Mouse (Mus musculus): ENCODE measurements at regions not wholly inside any gene's neighbourhood (a gene's known extent, or its start where the extent isn't known, plus 50 kb on each side); places are given as distances from the start of the nearest gene placed in this dataset.

DNA sequence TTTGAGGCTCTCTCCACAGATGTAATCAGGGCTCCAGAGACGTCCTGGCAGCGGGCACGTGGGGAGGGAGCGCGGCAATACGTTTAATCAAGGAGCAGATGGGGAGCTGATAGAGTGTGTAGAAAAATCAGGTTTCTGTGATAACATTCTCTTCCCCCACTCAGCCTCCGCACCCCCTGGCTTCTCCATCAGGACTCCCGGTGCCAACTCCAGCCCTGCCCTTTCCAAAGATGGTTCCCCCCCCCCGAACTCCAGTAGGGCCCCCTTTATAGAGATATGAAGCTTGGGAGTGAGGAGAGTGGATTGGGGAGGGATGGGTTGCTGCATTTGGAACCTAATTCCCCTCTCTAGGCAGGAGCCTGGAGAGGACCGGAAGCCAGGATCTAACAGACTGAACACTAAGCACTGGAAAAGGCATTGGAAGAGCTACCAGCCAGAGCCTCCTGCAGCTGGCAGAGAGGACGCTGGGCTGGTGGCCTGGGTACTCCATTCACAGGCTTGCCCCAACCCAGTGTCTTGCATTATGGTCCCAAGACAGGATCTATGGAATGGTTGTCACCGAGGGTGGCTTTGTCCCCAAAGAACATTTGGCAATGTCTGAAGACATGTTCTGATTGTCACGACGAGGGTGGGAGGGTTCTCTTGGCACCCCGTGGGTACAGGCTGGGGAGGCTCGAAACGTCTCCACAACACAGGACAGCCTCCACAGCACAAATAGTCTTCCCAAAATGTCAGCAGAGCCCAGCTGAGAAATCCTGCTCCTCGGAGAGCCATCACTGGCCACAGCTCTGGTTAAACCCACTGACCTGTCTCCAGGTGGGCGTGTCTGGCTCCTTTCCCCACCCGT lies 218.2 kb upstream of the Sdk2 start:
- H3K4me1 ChIP-seq (replicated peaks): 0 out of 2 replicates have a peak, but pooled peaks cover 3% of the 10 kb centered on the region
- 73% methylated on average over 20 of the region's 20 CpGs for WGBS
- H3K27me3 ChIP-seq: peaks cover 16% of the 10 kb centered on the region; the same call in 1 of the 2 replicates
- no peaks in the 10 kb centered on the region for H3K9me3 ChIP-seq (replicated peaks)
- no peak for ATAC-seq (replicated peaks; ENCODE audit: insufficient number of reproducible peaks, insufficient read depth, low FRiP score, low read depth)
- no peak overlapping the region for H3K4me2 ChIP-seq
- H3K27ac ChIP-seq: no peak overlapping the region
- H3K9ac ChIP-seq: no peak overlapping the region
- H3K4me3 ChIP-seq: no peak overlapping the region
- no peaks in the 10 kb centered on the region for H3K36me3 ChIP-seq

GRCm38 (mm10) chr11:114283208-114283607 lies 216.4 kb upstream of the Sdk2 start:
- 0 out of 2 replicates have a peak, but pooled peaks cover 3% of the 10 kb centered on the region for H3K4me1 ChIP-seq (replicated peaks)
- no peak for ATAC-seq (replicated peaks; ENCODE audit: insufficient number of reproducible peaks, insufficient read depth, low FRiP score, low read depth)
- H3K36me3 ChIP-seq: no peaks in the 10 kb centered on the region
- WGBS: 47% methylated on average over 4 of the region's 5 CpGs
- H3K9ac ChIP-seq: no peak overlapping the region
- peaks cover 16% of the 10 kb centered on the region; the same call in 1 of the 2 replicates for H3K27me3 ChIP-seq
- H3K9me3 ChIP-seq (replicated peaks): no peaks in the 10 kb centered on the region
- H3K4me2 ChIP-seq: no peak overlapping the region
- no peak overlapping the region for H3K27ac ChIP-seq
- H3K4me3 ChIP-seq: no peak overlapping the region

- Histone ChIP-seq H3K4me1 (replicated peaks) (0 out of 2 replicates have a peak, but pooled peaks cover 3% of the 10 kb centered on the region), H3K27ac (no peak overlapping the region), H3K9ac (no peak overlapping the region), H3K4me3 (no peak overlapping the region), H3K27me3 (peaks cover 16% of the 10 kb centered on the region; the same call in 1 of the 2 replicates), H3K36me3 (no peaks in the 10 kb centered on the region), H3K9me3 (replicated peaks) (no peaks in the 10 kb centered on the region), H3K4me2 (no peak overlapping the region)
- no peak for ATAC-seq (replicated peaks; ENCODE audit: insufficient number of reproducible peaks, insufficient read depth, low FRiP score, low read depth)
- WGBS: 57% methylated on average over 5 of the region's 5 CpGs
Measured at GRCm38 (mm10) chr11:114282566-114282965, 215.7 kb upstream of the Sdk2 start.

DNA sequence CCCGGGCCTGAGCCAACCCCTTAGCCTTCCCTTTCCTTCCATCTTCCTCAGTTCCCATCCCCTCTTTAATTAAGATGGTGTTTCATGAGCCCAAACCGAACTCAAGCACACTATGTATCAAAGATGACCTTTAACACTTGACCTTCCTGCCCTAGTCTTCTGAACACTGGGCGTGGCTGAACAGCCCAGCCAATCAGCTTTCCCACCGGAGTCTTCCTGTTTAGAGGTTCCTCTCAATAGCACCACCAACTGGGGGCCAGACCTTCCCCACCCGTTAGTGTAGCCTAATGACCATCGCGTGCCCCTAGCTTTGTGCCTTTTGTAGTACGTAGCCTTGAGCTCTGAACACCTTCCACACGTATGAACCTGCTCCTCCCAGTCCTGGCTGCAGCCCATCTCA lies 215.0 kb upstream of the Sdk2 start:
- Histone ChIP-seq H3K9me3 (replicated peaks) (no peaks in the 10 kb centered on the region), H3K36me3 (no peaks in the 10 kb centered on the region), H3K4me3 (no peak overlapping the region), H3K9ac (no peak overlapping the region), H3K27ac (no peak overlapping the region), H3K4me2 (no peak overlapping the region), H3K27me3 (peaks cover 16% of the 10 kb centered on the region; the same call in 1 of the 2 replicates), H3K4me1 (replicated peaks) (0 out of 2 replicates have a peak, but pooled peaks cover 3% of the 10 kb centered on the region)
- WGBS: 75% methylated on average over 9 of the region's 9 CpGs
- ATAC-seq (replicated peaks; ENCODE audit: insufficient number of reproducible peaks, insufficient read depth, low FRiP score, low read depth): no peak

DNA sequence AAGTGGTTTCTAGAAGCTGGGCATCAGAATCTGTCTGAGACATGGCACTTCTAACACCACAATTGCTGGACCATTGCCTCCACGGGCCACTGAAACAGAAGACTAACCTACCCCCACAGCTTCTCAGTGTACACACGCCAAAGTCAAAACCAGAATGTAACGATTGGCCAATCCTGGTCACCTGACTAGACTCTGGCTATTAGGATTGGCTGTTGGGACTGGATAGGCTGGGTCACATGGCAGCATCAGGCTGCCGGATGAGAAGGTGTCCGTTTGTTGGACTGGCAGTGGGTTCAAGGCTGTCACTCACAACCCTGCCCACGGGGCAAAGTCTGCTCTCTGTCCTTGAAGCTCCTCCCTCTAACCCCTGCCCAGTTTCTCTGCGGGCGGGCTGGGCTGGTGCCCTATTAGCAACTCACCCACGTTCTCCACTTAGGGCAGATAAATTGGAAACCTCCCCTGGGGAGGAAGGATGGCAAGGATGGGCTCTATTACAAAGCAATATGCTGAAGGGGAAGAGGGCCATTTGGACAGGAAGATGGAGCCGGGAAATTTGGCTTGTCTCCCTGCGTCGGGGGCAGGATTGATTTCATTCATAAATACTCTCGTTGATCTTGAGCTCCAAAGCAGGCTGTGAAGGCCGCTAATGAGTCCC lies 214.3 kb upstream of the Sdk2 start:
- no peaks in the 10 kb centered on the region for H3K36me3 ChIP-seq
- WGBS: 85% methylated on average over 14 of the region's 14 CpGs
- H3K4me1 ChIP-seq (replicated peaks): 0 out of 2 replicates have a peak, but pooled peaks cover 3% of the 10 kb centered on the region
- ATAC-seq (replicated peaks; ENCODE audit: insufficient number of reproducible peaks, insufficient read depth, low FRiP score, low read depth): no peak
- H3K27ac ChIP-seq: no peak overlapping the region
- peaks cover 16% of the 10 kb centered on the region; the same call in 1 of the 2 replicates for H3K27me3 ChIP-seq
- H3K9me3 ChIP-seq (replicated peaks): no peaks in the 10 kb centered on the region
- no peak overlapping the region for H3K4me3 ChIP-seq
- H3K4me2 ChIP-seq: no peak overlapping the region
- no peak overlapping the region for H3K9ac ChIP-seq

- H3K4me2 ChIP-seq: no peak overlapping the region
- ATAC-seq (replicated peaks; ENCODE audit: insufficient number of reproducible peaks, insufficient read depth, low FRiP score, low read depth): no peak
- no peak overlapping the region for H3K4me3 ChIP-seq
- H3K36me3 ChIP-seq: no peaks in the 10 kb centered on the region
- 0 out of 2 replicates have a peak, but pooled peaks cover 3% of the 10 kb centered on the region for H3K27me3 ChIP-seq
- 77% methylated on average over 26 of the region's 26 CpGs for WGBS
- 0 out of 2 replicates have a peak, but pooled peaks cover 3% of the 10 kb centered on the region for H3K4me1 ChIP-seq (replicated peaks)
- H3K27ac ChIP-seq: no peak overlapping the region
- no peak overlapping the region for H3K9ac ChIP-seq
- H3K9me3 ChIP-seq (replicated peaks): no peaks in the 10 kb centered on the region
Measured at GRCm38 (mm10) chr11:114277513-114278304, 210.9 kb upstream of the Sdk2 start.

DNA sequence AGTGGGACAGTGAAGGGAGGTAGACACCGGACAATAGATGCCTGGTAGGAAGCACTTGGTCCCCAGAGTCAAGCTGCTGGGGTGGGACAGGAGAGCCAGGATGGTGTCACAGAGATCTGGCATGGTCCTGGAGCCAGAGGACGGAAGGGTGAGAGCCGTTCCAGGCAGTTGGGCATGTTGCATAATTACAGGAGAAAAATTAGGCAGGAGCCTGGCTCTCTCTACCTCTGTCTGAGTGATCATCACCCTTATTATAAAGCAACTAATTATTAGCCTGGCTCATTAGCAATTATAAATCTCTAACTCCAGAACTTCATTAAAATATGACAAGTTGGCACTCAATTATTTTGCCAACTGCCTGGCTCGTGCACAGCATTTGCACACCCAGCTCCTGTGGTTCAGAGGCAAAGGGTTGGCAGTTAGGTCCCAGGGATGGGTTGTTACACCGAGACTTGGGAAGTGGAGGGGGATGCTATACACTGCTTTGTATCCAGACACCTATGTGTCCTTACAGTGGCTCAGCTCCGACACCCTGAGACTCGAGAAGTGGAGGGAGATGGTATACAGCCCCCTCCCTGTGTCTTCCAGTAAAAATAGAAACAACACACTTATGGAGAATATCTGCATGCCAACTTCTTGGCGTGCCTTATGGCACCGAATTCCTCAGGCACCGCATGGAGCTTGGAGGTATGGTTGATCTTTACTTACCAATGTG lies 203.7 kb upstream of the Sdk2 start:
- Histone ChIP-seq H3K27ac (no peak overlapping the region), H3K36me3 (no peaks in the 10 kb centered on the region), H3K4me1 (replicated peaks) (no peaks in the 10 kb centered on the region), H3K9me3 (replicated peaks) (no peaks in the 10 kb centered on the region), H3K9ac (no peak overlapping the region), H3K4me3 (no peak overlapping the region), H3K4me2 (no peak overlapping the region), H3K27me3 (0 out of 2 replicates have a peak, but pooled peaks cover 4% of the 10 kb centered on the region)
- 77% methylated on average over 10 of the region's 10 CpGs for WGBS
- ATAC-seq (replicated peaks; ENCODE audit: insufficient number of reproducible peaks, insufficient read depth, low FRiP score, low read depth): no peak

GRCm38 (mm10) chr11:114261959-114262358 lies 195.1 kb upstream of the Sdk2 start:
- Histone ChIP-seq H3K9me3 (replicated peaks) (no peaks in the 10 kb centered on the region), H3K4me2 (no peak overlapping the region), H3K4me1 (replicated peaks) (no peaks in the 10 kb centered on the region), H3K27me3 (0 out of 2 replicates have a peak, but pooled peaks cover 1% of the 10 kb centered on the region), H3K27ac (no peak overlapping the region), H3K4me3 (no peak overlapping the region), H3K36me3 (no peaks in the 10 kb centered on the region), H3K9ac (no peak overlapping the region)
- 67% methylated on average over 4 of the region's 4 CpGs for WGBS
- ATAC-seq (replicated peaks; ENCODE audit: insufficient number of reproducible peaks, insufficient read depth, low FRiP score, low read depth): no peak

GRCm38 (mm10) chr11:114258218-114258617 lies 191.4 kb upstream of the Sdk2 start:
- Histone ChIP-seq H3K9ac (no peak overlapping the region), H3K4me2 (no peak overlapping the region), H3K27ac (no peak overlapping the region), H3K27me3 (0 out of 2 replicates have a peak, but pooled peaks cover 2% of the 10 kb centered on the region), H3K4me3 (no peak overlapping the region), H3K4me1 (replicated peaks) (no peaks in the 10 kb centered on the region), H3K36me3 (no peaks in the 10 kb centered on the region), H3K9me3 (replicated peaks) (no peaks in the 10 kb centered on the region)
- no peak for ATAC-seq (replicated peaks; ENCODE audit: insufficient number of reproducible peaks, insufficient read depth, low FRiP score, low read depth)
- 68% methylated on average over 9 of the region's 9 CpGs for WGBS

DNA sequence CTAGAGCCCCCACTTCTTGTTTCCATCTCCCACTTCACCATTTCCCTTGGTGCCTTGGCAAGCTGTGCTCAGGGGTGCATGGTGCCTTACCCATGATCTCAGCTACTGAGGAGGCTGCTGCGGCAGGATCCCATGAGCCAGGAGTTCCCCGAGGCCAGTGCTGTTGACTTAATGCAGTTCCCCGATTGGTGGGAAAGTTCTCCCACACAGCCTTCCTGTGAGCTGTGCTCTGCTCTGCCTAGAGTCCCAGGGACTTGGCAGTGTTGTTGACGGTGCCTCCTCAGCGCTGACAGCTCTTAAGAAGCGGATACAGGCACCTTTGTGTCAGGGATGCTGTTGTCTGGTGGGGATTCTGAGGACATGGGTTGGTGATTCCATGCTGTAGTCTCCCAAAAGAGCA lies 190.9 kb upstream of the Sdk2 start:
- H3K4me2 ChIP-seq: no peak overlapping the region
- H3K4me3 ChIP-seq: no peak overlapping the region
- WGBS: 29% methylated on average over 6 of the region's 6 CpGs
- ATAC-seq (replicated peaks; ENCODE audit: insufficient number of reproducible peaks, insufficient read depth, low FRiP score, low read depth): no peak
- H3K9me3 ChIP-seq (replicated peaks): no peaks in the 10 kb centered on the region
- no peak overlapping the region for H3K9ac ChIP-seq
- no peak overlapping the region for H3K27ac ChIP-seq
- no peaks in the 10 kb centered on the region for H3K36me3 ChIP-seq
- 0 out of 2 replicates have a peak, but pooled peaks cover 2% of the 10 kb centered on the region for H3K27me3 ChIP-seq
- H3K4me1 ChIP-seq (replicated peaks): no peaks in the 10 kb centered on the region
